Mouse (Mus musculus) C2C12 (cell line): Measurements from ENCODE around the gene Krtap19-4.

Experiments used
- CEBPB ChIP-seq: IDR thresholded peaks from one replicate; pipeline ENCODE4 v1.6.1; 2011; ENCODE audit warnings: low read depth, mild to moderate bottlenecking, control low read depth, moderate library complexity
- CTCF ChIP-seq: IDR thresholded peaks from one replicate; pipeline ENCODE4 v1.5.1; 2011; ENCODE audit not compliant: control insufficient read depth, insufficient read depth, insufficient read length
- MAX ChIP-seq: IDR thresholded peaks from one replicate; pipeline ENCODE4 v1.6.1; 2011; ENCODE audit warnings: mild to moderate bottlenecking, control low read depth
- MYOD1 ChIP-seq: IDR thresholded peaks from one replicate; pipeline ENCODE4 v1.6.1; 2011; ENCODE audit warnings: low read depth; ENCODE audit not compliant: control insufficient read depth, insufficient read length
- MYOG ChIP-seq: IDR thresholded peaks from one replicate; pipeline ENCODE4 v1.6.1; 2011; ENCODE audit not compliant: control insufficient read depth, insufficient read length; ENCODE audit errors: extremely low read depth

- TF ChIP-seq MAX (no peak), CTCF (no peak), MYOD1 (no peak), CEBPB (no peak), MYOG (no peak)
Measured at GRCm38 (mm10) chr16:88874169-88874568, 10.7 kb downstream of the Krtap19-4 start, which contains the start of gene Krtap19-2.
